Mouse (Mus musculus): ENCODE measurements around the gene Tle3. TPM values are rescaled to one million over a fixed set of nuclear protein-coding genes. Genes with fewer than 3 reads are reported as not detected.

Gene Tle3
- polyA plus RNA-seq, 1 experiment from 2014 or later = 48.7 TPM

DNA sequence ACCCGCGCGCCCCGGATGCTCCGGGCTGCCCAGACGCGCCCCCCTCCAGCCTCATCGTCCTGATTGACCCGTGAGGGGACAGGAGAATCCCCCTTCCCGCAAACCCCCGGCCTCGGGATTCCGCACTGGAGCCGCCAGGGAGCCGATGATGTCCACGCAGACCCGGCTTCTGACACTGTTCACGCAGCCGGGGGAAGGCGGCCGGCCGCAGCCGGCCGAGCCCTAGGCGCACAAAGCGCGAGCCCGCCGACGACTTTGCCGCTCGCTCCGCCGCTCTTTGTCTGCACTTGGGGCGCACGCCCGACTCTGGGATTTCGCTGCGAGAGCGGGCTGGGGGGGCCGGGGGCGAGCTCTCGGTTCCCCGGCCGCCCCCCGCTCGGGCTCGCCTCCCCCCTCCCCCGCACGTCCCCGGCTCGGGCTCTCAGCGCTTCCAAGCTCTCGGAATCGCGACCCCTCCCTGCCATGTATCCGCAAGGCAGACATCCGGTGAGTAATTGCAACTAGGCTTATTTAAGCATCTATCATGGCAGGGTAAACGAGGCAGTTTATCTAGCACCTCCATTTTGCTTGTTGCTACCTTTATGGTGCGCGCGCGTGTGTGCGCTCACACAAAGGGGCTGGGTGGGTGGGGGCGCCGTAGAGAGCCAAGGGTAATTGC, 939 bp downstream of the Tle3 start:
- Histone ChIP-seq H3K27me3 (ENCODE audit: low read depth, poor library complexity, severe bottlenecking) (peaks cover 2% of the 10 kb centered on the region), H3K27ac (replicated peaks) (peak overlapping the region; percentile 99), H3K4me1 (peaks cover 74% of the 10 kb centered on the region), H3K9me3 (replicated peaks) (no peaks in the 10 kb centered on the region), H3K4me3 (peak overlapping the region; percentile 98), H3K36me3 (peaks cover 33% of the 10 kb centered on the region)
- under 1% methylated on average over 65 of the region's 66 CpGs for WGBS
- DNase-seq (ENCODE audit: low spot score) = peak; percentile 70

GRCm38 (mm10) chr9:61373634-61373941, 1.4 kb downstream of the Tle3 start:
- Histone ChIP-seq H3K36me3 (peaks cover 37% of the 10 kb centered on the region), H3K9me3 (replicated peaks) (no peaks in the 10 kb centered on the region), H3K27me3 (ENCODE audit: low read depth, poor library complexity, severe bottlenecking) (no peaks in the 10 kb centered on the region), H3K4me3 (peak overlapping the region; percentile 98), H3K4me1 (peaks cover 76% of the 10 kb centered on the region), H3K27ac (replicated peaks) (peak overlapping the region; percentile 99)
- WGBS = under 1% methylated on average over 23 of the region's 23 CpGs
- no peak for DNase-seq (ENCODE audit: low spot score)

GRCm38 (mm10) chr9:61373942-61374900, 2.1 kb downstream of the Tle3 start:
- 0 out of 2 replicates have a peak, but pooled peaks cover 1% of the 10 kb centered on the region for H3K27me3 ChIP-seq (ENCODE audit: low read depth, poor library complexity, severe bottlenecking)
- 0% methylated on average over 42 of the region's 51 CpGs for WGBS
- DNase-seq (ENCODE audit: low spot score) = peak; percentile 87
- H3K36me3 ChIP-seq = peaks cover 44% of the 10 kb centered on the region
- H3K4me3 ChIP-seq = peak overlapping the region; percentile 98
- peaks cover 76% of the 10 kb centered on the region for H3K4me1 ChIP-seq
- H3K9me3 ChIP-seq (replicated peaks) = no peaks in the 10 kb centered on the region
- peak overlapping the region; percentile 99 for H3K27ac ChIP-seq (replicated peaks)

DNA sequence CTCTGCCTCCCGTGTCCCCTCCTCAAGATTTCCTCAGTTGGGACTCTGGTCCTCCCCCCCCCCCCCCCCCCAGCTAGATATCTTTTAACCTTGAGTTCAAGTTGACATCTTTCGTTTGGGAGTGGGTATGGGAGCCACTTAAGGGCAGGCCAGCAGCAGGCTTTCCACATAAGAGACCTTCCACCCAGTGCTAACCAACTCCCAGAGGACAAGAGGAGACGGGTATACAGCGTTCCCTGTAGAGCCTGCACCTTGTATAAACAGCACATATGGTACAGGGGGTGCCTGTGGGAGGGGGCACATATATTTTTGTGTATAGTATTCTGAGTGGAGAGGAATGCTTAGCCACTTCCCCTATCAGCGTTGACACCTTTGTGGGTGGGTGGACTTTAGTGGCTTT, 2.8 kb downstream of the Tle3 start:
- WGBS = 16% methylated on average over 5 of the region's 5 CpGs
- H3K4me3 ChIP-seq = peak overlapping the region; percentile 98
- H3K36me3 ChIP-seq = peaks cover 52% of the 10 kb centered on the region
- H3K4me1 ChIP-seq = peaks cover 76% of the 10 kb centered on the region
- no peak for DNase-seq (ENCODE audit: low spot score)
- 0 out of 2 replicates have a peak, but pooled peaks cover 7% of the 10 kb centered on the region for H3K27me3 ChIP-seq (ENCODE audit: low read depth, poor library complexity, severe bottlenecking)
- no peaks in the 10 kb centered on the region for H3K9me3 ChIP-seq (replicated peaks)
- peak overlapping the region; percentile 99 for H3K27ac ChIP-seq (replicated peaks)

DNA sequence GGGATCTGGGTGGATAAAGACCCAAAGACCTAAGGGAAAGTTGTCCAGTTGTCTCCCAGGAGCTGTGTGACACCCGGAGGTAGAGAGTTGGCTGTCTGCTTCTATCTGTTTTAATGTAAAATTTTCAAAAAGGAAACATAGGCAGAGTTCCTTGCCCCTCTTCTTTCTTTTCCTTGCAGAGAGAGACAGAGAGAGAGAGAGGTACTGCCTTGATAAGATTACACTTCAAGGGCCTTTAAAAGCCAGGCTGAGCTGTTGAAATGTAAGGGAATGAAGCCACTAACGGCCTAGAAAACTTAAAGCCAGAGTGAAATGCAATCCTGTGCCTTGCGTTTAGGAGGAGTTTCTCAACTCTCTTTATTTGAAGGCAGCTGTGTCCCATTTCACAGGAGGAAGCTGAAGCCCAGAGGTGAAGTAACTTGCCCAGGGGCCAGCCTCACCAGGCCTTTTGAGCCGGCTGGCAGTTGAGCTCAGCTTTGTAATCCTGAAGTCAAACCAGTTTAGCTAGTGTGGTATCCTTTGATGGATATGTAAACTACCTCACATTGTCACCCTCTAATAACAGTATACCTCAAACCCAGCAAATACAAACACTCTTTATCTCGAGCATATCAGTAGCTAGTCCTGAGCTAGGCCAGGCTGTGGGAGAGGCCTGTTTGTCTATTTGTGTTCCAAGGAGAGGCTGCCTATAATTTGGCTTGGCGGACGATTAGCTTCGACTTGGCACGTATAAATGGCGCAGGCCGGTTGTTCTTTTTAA, 3.8 kb downstream of the Tle3 start:
- peak overlapping the region; percentile 98 for H3K4me3 ChIP-seq
- peaks cover 80% of the 10 kb centered on the region for H3K4me1 ChIP-seq
- H3K27me3 ChIP-seq (ENCODE audit: low read depth, poor library complexity, severe bottlenecking) = 0 out of 2 replicates have a peak, but pooled peaks cover 7% of the 10 kb centered on the region
- peaks cover 61% of the 10 kb centered on the region for H3K36me3 ChIP-seq
- DNase-seq (ENCODE audit: low spot score) = no peak
- H3K9me3 ChIP-seq (replicated peaks) = no peaks in the 10 kb centered on the region
- WGBS = 62% methylated on average over 11 of the region's 11 CpGs
- H3K27ac ChIP-seq (replicated peaks) = peak overlapping the region; percentile 42; the same call in 1 of the 2 replicates

GRCm38 (mm10) chr9:61376650-61377049, 4.5 kb downstream of the Tle3 start:
- Histone ChIP-seq H3K27ac (replicated peaks) (peak overlapping the region; percentile 87; the same call in 1 of the 2 replicates), H3K36me3 (peaks cover 68% of the 10 kb centered on the region), H3K4me1 (peaks cover 80% of the 10 kb centered on the region), H3K4me3 (peak overlapping the region; percentile 98), H3K27me3 (ENCODE audit: low read depth, poor library complexity, severe bottlenecking) (peaks cover 12% of the 10 kb centered on the region; the same call in 1 of the 2 replicates), H3K9me3 (replicated peaks) (no peaks in the 10 kb centered on the region)
- DNase-seq (ENCODE audit: low spot score) = no peak
- WGBS = 59% methylated on average over 3 of the region's 3 CpGs

- Histone ChIP-seq H3K27ac (replicated peaks) (peak overlapping the region; percentile 87), H3K4me1 (peaks cover 89% of the 10 kb centered on the region), H3K4me3 (peak overlapping the region; percentile 98), H3K27me3 (ENCODE audit: low read depth, poor library complexity, severe bottlenecking) (peaks cover 25% of the 10 kb centered on the region), H3K9me3 (replicated peaks) (no peaks in the 10 kb centered on the region), H3K36me3 (peaks cover 80% of the 10 kb centered on the region)
- whole genome bisulfite sequencing = 30% methylated on average over 9 of the region's 9 CpGs
- DNase-seq (ENCODE audit: low spot score) = peak; percentile 61
Observed at GRCm38 (mm10) chr9:61377706-61378479, 5.7 kb downstream of the Tle3 start.

- WGBS = 26% methylated on average over 8 of the region's 8 CpGs
- Histone ChIP-seq H3K27ac (replicated peaks) (peak overlapping the region; percentile 87), H3K4me3 (peak overlapping the region; percentile 98)
Observed at GRCm38 (mm10) chr9:61378516-61378915, 6.3 kb downstream of the Tle3 start.

DNA sequence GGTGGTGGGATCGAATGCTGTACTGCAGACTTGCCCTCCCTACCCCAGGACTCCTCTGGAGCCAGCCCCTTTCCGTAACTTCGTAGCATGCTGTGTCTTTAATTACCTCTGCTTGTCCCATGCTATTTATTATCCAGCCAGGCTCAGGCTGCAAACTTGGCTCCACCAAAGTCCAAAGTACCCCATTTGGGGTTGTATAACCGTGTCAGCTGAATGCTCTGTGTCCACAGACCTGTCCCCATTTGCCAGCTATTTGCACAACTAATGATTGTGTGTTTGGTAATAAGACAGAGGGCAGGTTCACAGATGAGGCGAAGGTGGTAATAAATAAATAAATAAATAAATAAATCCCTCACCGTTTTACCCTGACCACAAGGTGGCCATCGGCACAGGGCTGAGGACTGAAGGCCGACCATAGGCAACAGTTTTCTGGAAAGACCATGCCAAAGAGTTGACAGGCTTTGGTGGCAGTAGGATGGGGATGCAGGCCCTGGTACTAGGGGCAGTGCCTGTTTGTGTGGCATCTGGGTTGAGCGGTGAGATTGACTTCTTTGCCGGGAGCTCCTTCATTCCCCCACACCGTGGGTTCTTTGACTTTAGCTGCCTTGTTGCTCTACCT, 7.0 kb downstream of the Tle3 start:
- DNase-seq (ENCODE audit: low spot score) = no peak
- Histone ChIP-seq H3K27me3 (ENCODE audit: low read depth, poor library complexity, severe bottlenecking) (peaks cover 31% of the 10 kb centered on the region), H3K36me3 (peaks cover 93% of the 10 kb centered on the region), H3K9me3 (replicated peaks) (no peaks in the 10 kb centered on the region), H3K4me1 (peaks cover 98% of the 10 kb centered on the region), H3K4me3 (peak overlapping the region; percentile 98; the same call in 1 of the 2 replicates), H3K27ac (replicated peaks) (peak overlapping the region; percentile 87)
- 68% methylated on average over 11 of the region's 11 CpGs for WGBS

More at GRCm38 (mm10) chr9:61378516-61378915, 6.3 kb downstream of the Tle3 start:
- no peaks in the 10 kb centered on the region for H3K9me3 ChIP-seq (replicated peaks)
- peaks cover 31% of the 10 kb centered on the region for H3K27me3 ChIP-seq (ENCODE audit: low read depth, poor library complexity, severe bottlenecking)
- H3K36me3 ChIP-seq = peaks cover 87% of the 10 kb centered on the region
- DNase-seq (ENCODE audit: low spot score) = no peak
- H3K4me1 ChIP-seq = peaks cover 95% of the 10 kb centered on the region

DNA sequence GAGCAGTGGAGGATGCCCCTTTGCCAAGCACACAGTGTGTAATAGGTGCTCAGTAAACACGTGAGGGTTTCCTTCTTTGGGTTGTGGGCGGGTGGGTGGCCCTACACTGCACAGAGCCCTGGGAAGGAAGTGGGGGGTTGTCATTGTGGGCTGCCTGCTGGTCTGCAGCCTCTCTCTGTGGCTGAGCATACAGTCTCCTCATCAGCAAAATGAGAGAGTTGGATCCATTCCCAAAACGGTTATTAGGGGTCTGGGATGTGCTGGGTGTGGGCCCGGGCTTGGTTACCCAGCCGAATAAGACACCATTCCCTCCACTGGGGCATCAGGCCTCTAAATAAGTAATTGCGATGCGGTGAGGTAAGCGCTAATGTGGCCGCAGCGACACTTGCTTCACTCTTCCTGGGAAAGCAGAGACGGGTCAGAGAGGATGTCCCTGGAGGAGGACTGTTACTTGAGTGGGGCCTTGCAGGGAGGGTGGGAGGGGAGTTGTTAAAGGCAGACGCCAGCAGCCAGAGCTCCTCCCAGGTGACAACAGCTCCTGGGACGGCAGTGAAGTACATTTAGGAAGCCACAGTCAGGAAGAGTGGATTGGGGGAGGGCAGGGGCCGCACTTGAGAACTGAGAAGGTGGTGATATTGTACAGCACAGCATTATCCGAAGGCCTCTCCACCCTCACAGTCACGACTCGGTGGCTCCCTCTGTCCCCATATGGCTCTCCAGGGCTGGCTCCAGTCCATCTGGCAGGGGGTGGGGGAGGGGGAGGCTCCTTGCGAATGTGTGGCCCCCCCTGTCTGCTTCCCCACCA, 8.3 kb downstream of the Tle3 start:
- H3K4me3 ChIP-seq = peak overlapping the region; percentile 27; the same call in 1 of the 2 replicates
- H3K27ac ChIP-seq (replicated peaks) = peak overlapping the region; percentile 57
- H3K9me3 ChIP-seq (replicated peaks) = no peaks in the 10 kb centered on the region
- DNase-seq (ENCODE audit: low spot score) = no peak
- peaks cover 87% of the 10 kb centered on the region for H3K36me3 ChIP-seq
- peaks cover 100% of the 10 kb centered on the region for H3K4me1 ChIP-seq
- peaks cover 31% of the 10 kb centered on the region for H3K27me3 ChIP-seq (ENCODE audit: low read depth, poor library complexity, severe bottlenecking)
- 47% methylated on average over 18 of the region's 18 CpGs for WGBS

DNA sequence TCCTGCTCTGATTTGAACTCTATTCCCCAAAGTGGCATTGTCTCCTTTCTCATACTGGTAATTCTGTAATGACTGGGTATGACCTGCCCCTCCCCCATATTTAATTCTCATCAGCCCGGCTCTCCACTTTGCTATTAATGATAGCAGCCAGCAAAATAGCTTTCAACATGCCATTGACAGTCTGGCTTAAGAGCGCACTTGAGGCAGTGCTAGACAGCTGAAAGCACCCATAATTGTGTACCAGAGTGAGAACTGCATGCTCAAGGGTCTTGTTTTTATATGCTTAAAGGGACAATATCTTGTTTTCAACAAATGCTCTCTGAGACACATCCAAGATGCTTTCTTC, 8.9 kb downstream of the Tle3 start:
- Histone ChIP-seq H3K4me1 (peaks cover 100% of the 10 kb centered on the region), H3K27ac (replicated peaks) (peak overlapping the region; percentile 57), H3K36me3 (peaks cover 83% of the 10 kb centered on the region), H3K4me3 (peak overlapping the region; percentile 27; the same call in 1 of the 2 replicates), H3K27me3 (ENCODE audit: low read depth, poor library complexity, severe bottlenecking) (peaks cover 31% of the 10 kb centered on the region), H3K9me3 (replicated peaks) (no peaks in the 10 kb centered on the region)
- 68% methylated on average over 2 of the region's 2 CpGs for WGBS
- DNase-seq (ENCODE audit: low spot score) = no peak

Data from midbrain, embryonic 10.5 days (tissue).